Mouse (Mus musculus): Measurements from ENCODE around the gene Catsperd.

GRCm38 (mm10) chr17:56593527-56594271 is 34.2 kb upstream of the Catsperd start:
- no peak for TF ChIP-seq EP300 (IDR thresholded peaks at IDR 0.05; ENCODE audit: low read depth)
- TF ChIP-seq CTCF (IDR thresholded peaks at IDR 0.05; ENCODE audit: low read depth), result no peak
